Mouse (Mus musculus) G1E (cell line): ENCODE data around the gene Klk8.

Source experiments
- CTCF ChIP-seq: IDR thresholded peaks from 2 replicates; pipeline ENCODE4 v1.5.1; 2012; ENCODE audit warnings: low read depth, low read length, inconsistent platforms, mixed read lengths
- GATA1 ChIP-seq: IDR thresholded peaks from 2 replicates; pipeline ENCODE4 v1.6.1; 2012; ENCODE audit warnings: borderline replicate concordance, low read length, inconsistent platforms, mixed read lengths
- POLR2AphosphoS5 ChIP-seq: IDR thresholded peaks from 2 replicates; pipeline ENCODE4 v1.6.1; 2012; ENCODE audit warnings: low read depth, low read length, inconsistent platforms; ENCODE audit not compliant: insufficient replicate concordance
- TAL1 ChIP-seq: conservative IDR thresholded peaks from 2 replicates; pipeline ENCODE4 v1.6.1; 2012; ENCODE audit warnings: low read depth, low read length, inconsistent platforms, mixed read lengths

DNA sequence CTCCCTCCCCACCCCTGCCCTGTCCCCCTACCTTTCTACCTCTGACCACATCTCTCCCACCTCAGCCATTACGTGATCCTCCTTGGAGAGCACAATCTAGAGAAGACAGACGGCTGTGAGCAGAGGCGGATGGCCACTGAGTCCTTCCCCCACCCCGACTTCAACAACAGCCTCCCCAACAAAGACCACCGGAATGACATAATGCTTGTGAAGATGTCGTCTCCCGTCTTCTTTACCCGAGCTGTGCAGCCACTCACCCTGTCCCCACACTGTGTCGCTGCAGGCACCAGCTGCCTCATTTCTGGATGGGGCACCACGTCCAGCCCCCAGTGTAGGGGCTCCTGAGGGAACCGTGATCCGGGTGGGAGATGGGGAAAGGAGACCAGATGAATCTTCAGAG is 20.0 kb upstream of the Klk8 start:
- TF ChIP-seq CTCF (no peak), GATA1 (no peak), TAL1 (no peak), POLR2AphosphoS5 (no peak)
